Mouse (Mus musculus): ENCODE measurements around the gene Top2a.

The Top2a gene

GRCm38 (mm10) chr11:98982773-98983133 lies 41.2 kb downstream of the Top2a start, which contains the start of gene Gjd3:
Gene Gjd3 (minus strand): TSS chr11:98983016.
- no peak for DNase-seq (ENCODE audit: low spot score)

- peak; percentile 65 for DNase-seq (ENCODE audit: low spot score)
Observed at GRCm38 (mm10) chr11:98981997-98982772, 41.8 kb downstream of the Top2a start.

GRCm38 (mm10) chr11:98981289-98981996 lies 42.5 kb downstream of the Top2a start:
- no peak for DNase-seq (ENCODE audit: low spot score)

DNA sequence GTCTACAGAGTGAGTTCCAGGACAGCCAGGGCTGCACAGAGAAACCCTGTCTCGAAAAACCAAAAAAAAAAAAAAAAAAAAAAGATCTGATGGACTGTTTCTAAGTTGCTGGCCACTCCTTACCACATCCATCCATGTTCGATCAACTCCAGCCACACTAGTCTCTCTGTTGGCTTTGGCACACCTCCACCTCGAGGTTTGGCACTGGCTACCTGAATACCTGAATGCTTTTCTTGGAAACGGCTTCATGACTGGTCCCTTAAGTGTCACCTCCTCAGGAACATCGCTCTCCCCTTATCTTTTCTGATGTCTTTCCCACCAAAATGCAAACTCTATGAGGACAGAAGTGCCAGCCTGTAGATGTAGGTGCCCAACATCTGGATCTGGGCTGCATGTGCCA lies 44.6 kb downstream of the Top2a start:
- no peak for DNase-seq (ENCODE audit: low spot score)

GRCm38 (mm10) chr11:98978526-98979148 lies 45.4 kb downstream of the Top2a start:
- no peak for DNase-seq (ENCODE audit: low spot score)

DNA sequence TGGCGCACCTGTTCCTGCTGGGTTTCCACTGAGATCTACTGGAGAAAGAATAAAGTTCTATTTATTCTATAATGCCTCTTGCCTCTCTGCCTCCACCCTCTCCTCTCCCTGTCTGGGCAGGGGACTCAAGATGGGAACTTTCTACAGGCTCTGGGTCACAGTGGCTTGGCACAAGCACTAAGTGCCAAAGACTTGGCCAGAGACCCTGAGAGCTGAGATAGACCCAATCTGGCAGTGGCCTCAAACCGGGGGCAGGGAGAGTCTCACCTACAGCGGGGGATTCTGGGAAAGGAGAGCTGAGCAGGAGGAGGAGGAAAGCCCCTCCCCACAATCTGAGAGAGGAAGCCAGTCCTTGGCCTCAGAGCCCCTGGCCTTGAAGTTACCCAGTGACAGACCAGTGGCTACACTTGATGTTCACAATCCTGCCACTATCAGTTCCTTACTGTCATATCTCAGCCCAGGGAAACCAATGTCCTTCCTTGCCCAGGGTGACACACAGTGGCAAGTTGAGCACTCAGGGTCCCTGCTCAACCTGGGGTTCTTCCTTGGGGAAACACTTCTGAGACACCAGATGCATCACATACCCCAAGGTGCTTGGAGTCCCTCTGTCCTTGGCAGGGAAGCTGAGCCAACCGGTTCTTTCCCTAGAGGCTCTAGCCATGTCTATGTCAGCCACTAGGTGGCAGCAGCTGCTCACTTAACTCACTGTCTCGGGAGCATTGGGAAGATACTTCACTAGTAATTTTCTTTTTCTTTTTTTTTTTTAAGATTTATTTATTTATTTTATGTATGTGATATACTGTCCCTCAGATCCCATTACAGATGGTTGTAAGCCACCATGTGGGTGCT lies 48.9 kb downstream of the Top2a start:
- peak; percentile 74 for DNase-seq (ENCODE audit: low spot score)

- no peak for DNase-seq (ENCODE audit: low spot score)
Observed at GRCm38 (mm10) chr11:98974213-98974612, 49.8 kb downstream of the Top2a start.

- peak; percentile 42 for DNase-seq (ENCODE audit: low spot score)
Observed at GRCm38 (mm10) chr11:98973584-98973983, 50.4 kb downstream of the Top2a start.

GRCm38 (mm10) chr11:98972801-98973360 lies 51.1 kb downstream of the Top2a start:
- no peak for DNase-seq (ENCODE audit: low spot score)

GRCm38 (mm10) chr11:98972215-98972614 lies 51.8 kb downstream of the Top2a start:
- peak; percentile 81 for DNase-seq (ENCODE audit: low spot score)

DNA sequence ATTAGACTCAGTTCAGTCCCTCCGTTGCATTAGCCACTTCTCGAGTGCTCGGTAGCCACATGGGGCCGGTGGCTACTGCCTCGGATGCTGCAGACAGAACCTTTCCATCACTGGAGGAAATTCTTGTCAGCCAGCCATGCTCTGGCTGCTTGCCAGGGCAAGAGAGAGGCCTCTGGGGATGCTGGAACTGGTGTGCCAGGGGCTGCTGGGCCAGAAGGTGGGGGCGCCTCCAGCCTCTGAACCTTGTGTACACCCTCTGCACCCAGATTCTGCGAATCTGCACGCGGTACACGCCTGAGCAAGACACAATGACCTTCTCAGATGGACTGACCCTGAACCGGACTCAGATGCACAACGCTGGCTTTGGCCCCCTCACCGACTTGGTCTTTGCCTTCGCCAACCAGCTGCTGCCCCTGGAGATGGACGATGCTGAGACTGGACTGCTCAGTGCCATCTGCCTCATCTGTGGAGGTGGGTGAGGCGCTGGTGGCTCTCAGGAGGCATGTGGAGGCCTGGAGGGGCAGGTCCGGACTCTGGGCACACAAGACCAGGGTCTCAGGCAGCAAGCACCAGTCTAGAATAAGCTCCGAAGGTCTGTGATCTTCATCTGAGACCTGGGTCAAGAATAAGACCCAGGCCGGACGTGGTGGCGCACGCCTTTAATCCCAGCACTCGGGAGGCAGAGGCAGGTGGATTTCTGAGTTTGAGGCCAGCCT lies 52.5 kb downstream of the Top2a start:
- peak; percentile 63 for DNase-seq (ENCODE audit: low spot score)

DNA sequence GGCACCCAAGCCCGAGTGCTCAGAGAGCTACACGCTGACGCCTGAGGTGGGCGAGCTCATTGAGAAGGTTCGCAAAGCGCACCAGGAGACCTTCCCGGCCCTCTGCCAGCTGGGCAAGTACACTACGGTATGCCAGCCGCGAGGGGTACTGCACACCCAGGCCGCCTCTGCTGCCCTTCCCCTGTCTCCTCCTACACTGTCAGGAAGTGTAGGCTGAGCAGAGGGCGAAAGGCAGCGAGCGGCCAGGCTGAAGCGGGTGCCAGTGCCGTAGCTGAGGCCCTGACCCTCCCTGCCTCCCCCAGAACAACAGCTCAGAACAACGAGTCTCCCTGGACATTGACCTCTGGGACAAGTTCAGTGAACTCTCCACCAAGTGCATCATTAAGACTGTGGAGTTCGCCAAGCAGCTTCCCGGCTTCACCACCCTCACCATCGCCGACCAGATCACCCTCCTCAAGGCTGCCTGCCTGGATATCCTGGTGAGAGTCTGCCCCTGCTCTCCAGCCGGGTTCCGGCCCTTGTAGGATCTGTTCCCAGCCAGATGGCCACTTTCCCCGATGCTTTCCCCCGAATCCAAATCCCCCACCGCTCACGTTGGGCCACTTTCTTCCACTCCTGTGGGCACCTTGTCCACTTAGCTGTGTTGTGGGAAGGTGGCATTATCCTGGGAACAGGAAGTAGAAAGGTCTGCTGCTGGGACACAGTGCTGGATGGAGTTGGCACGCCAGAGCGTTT lies 53.6 kb downstream of the Top2a start:
- no peak for DNase-seq (ENCODE audit: low spot score)

GRCm38 (mm10) chr11:98969496-98969927 lies 54.5 kb downstream of the Top2a start:
- DNase-seq (ENCODE audit: low spot score): no peak

GRCm38 (mm10) chr11:98968716-98969495 lies 55.1 kb downstream of the Top2a start:
- peak; percentile 4 for DNase-seq (ENCODE audit: low spot score)

GRCm38 (mm10) chr11:98968079-98968478 lies 55.9 kb downstream of the Top2a start:
- DNase-seq (ENCODE audit: low spot score): peak; percentile 10

DNA sequence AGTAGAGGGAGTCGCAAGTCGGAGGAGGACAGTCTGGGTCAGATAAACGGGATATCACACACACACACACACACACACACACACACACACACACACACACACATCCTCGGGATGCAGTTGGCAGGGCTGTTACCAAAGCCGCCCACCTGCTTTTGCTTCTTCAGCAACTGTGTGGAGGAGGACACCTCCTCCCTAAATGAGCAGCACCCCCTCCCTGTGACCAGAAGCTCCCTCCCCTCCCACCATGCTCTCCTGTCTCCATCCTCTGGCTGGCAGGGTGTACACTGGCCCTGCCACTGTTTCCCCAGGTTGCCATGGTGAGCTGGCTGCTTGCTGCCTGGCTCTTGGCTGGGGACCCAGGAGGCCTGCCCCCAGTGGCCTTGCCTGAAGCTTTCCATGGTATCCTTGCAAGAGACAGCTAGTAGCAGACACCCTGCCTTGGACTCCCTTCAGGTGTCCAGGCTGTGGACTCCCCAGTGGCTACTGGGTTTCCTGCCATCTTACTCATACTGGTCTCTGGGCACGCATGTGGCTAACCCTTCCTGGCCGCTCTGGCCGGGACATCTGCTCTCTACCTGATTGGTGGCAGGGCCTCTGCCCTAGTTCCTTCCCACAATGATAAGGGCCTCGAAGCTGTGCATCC lies 57.4 kb downstream of the Top2a start:
- DNase-seq (ENCODE audit: low spot score): peak; percentile 86

- DNase-seq (ENCODE audit: low spot score): peak; percentile 14
Observed at GRCm38 (mm10) chr11:98965416-98966077, 58.4 kb downstream of the Top2a start.

All from ovary, postnatal 36 days (tissue).